20 mouse cellular contexts compared by ENCODE assay signal in the genomic region with DNA sequence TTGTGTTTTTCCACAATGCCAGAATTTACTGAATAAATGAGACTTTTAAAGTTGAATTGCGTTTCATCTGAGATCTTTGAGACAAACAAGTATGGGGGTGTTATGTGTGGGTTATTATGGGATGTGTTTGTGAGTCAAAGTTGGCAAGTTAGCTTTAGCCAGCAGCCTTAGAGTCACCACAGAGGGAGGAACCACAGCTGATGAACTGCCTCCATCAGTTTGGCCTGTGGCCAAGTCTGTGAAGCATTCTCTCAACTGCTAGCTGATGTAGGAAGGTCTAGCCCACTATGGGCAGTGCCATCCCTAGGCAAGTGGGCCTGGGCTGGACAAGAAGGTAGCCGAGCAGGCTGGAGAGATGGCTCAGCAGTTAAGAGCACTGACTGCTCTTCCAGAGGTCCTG.
"Had no signal": no experiment of that assay in that cellular context is flagged by ENCODE, and none has a peak within 500 bp of the region (broad histone marks: within the 10 kb centered on the region; RNA-seq: fewer than 3 reads in every experiment).

No protein-coding gene starts in this region.

- H3K27me3 ChIP-seq: limb, embryonic 12.5 days; limb, embryonic 15.5 days; lung, embryonic 15.5 days; neural tube, embryonic 13.5 days had no signal

- H3K9ac ChIP-seq: limb, embryonic 12.5 days; limb, embryonic 15.5 days; liver, embryonic 14.5 days; liver, postnatal 0 days; lung, embryonic 15.5 days; neural tube, embryonic 13.5 days had no signal

- H3K4me1 ChIP-seq: limb, embryonic 12.5 days; limb, embryonic 15.5 days; lung, embryonic 15.5 days; neural tube, embryonic 13.5 days had no signal

- H3K9me3 ChIP-seq: limb, embryonic 12.5 days; limb, embryonic 15.5 days; lung, embryonic 15.5 days; neural tube, embryonic 13.5 days had no signal

- H3K27ac ChIP-seq: kidney, postnatal 0 days; layer of hippocampus, adult 2 months; left cerebral cortex, adult 2 months; limb, embryonic 12.5 days; limb, embryonic 15.5 days; liver, embryonic 14.5 days; lung, embryonic 15.5 days; neural tube, embryonic 13.5 days; stomach, postnatal 0 days had no signal

- H3K36me3 ChIP-seq: limb, embryonic 12.5 days; limb, embryonic 15.5 days; lung, embryonic 15.5 days; neural tube, embryonic 13.5 days had no signal

- ATAC-seq: intestine, postnatal 0 days; liver, postnatal 0 days had no signal

- H3K4me3 ChIP-seq: layer of hippocampus, adult 2 months; left cerebral cortex, adult 2 months; limb, embryonic 12.5 days; limb, embryonic 15.5 days; lung, embryonic 15.5 days; neural tube, embryonic 13.5 days had no signal

- DNase-seq: kidney, adult 2 months; kidney, postnatal 25 days; layer of hippocampus, postnatal 36 days; liver, postnatal 0 days; lung, postnatal 10 days; lung, postnatal 4 days; midbrain, embryonic 14.5 days; thymus, adult 2 months; thymus, postnatal 14 days; thymus, postnatal 4 days had no signal
